Mouse (Mus musculus): Measurements from ENCODE around the gene Uhrf1.
A peak's percentile ranks its signal among the peaks of the same experiment; 100 is the strongest.

GRCm38 (mm10) chr17:56256239-56256881 is 46.8 kb upstream of the Uhrf1 start, which contains the start of gene Fem1a:
- TF ChIP-seq POLR2A (IDR thresholded peaks at IDR 0.05; ENCODE audit: insufficient read length, low read depth) (no peak), E2F4 (IDR thresholded peaks at IDR 0.05; ENCODE audit: insufficient read depth) (no peak), MYOD1 (IDR thresholded peaks at IDR 0.05; ENCODE audit: control insufficient read depth in 1 of 3, insufficient read length in 2 of 3, low read depth in 2 of 3) (no peak), USF1 (IDR thresholded peaks at IDR 0.05; ENCODE audit: low read depth) (no peak), MAX (IDR thresholded peaks at IDR 0.05; ENCODE audit: low read depth) (peak; percentile 2), TCF3 (IDR thresholded peaks at IDR 0.05; ENCODE audit: insufficient read length, low read depth) (no peak), CEBPB (IDR thresholded peaks at IDR 0.05; ENCODE audit: insufficient read depth, poor library complexity, severe bottlenecking) (no peak), MYOG (IDR thresholded peaks at IDR 0.05; ENCODE audit: control insufficient read depth in 1 of 3, insufficient read depth in 1 of 3, insufficient read length in 2 of 3, low read depth in 2 of 3) (no peak), REST (IDR thresholded peaks at IDR 0.05; ENCODE audit: insufficient read depth, insufficient read length) (no peak), TCF12 (IDR thresholded peaks at IDR 0.05; ENCODE audit: insufficient read depth, poor library complexity, severe bottlenecking) (no peak), POLR2AphosphoS2 (IDR thresholded peaks at IDR 0.05; ENCODE audit: insufficient read length, low read depth) (no peak)
